Mouse (Mus musculus) hindbrain, postnatal 0 days (tissue): Measurements from ENCODE around the gene Gm973. TPM values are rescaled to one million over a fixed set of nuclear protein-coding genes. Genes with fewer than 3 reads are reported as not detected.

Source experiments
- ATAC-seq: fragments of 200-750 bp; cut with Nextera tagmentation; 2 replicates; pipeline ENCODE4 v1.8.0; 2017; ENCODE audit warnings: mild to moderate bottlenecking, moderate TSS enrichment, moderate library complexity
- DNase-seq: peaks from one replicate; pipeline ENCODE4 v3.0.0-alpha.2; 2015; ENCODE audit warnings: low spot score
- H3K27ac ChIP-seq: fragments of 300-500 bp; sonication (generic); 2 replicates; pipeline ENCODE4 v1.5.1; 2014; ENCODE audit warnings: mild to moderate bottlenecking
- H3K27me3 ChIP-seq: fragments of 300-500 bp; sonication (generic); 2 replicates; pipeline ENCODE4 v1.6.1; 2014; ENCODE audit warnings: low read length, mixed read lengths; ENCODE audit not compliant: insufficient read depth
- H3K36me3 ChIP-seq: fragments of 300-500 bp; sonication (generic); 2 replicates; pipeline ENCODE4 v1.6.1; 2014; ENCODE audit warnings: low read length, mixed read lengths; ENCODE audit not compliant: insufficient read depth
- H3K4me1 ChIP-seq: fragments of 300-500 bp; sonication (generic); 2 replicates; pipeline ENCODE4 v1.6.1; 2014; ENCODE audit warnings: antibody characterized with exemption, low read length, mixed read lengths; ENCODE audit not compliant: insufficient read depth
- H3K4me2 ChIP-seq: fragments of 300-500 bp; sonication (generic); 2 replicates; pipeline ENCODE4 v1.6.1; 2014; ENCODE audit warnings: low read depth, mild to moderate bottlenecking, low read length, moderate library complexity, mixed read lengths
- H3K4me3 ChIP-seq: fragments of 300-500 bp; sonication (generic); 2 replicates; pipeline ENCODE4 v1.5.1; 2014; ENCODE audit warnings: low read length
- H3K9ac ChIP-seq: fragments of 300-500 bp; sonication (generic); replicated peaks from 2 replicates; pipeline ENCODE4 v1.6.1; 2014; ENCODE audit warnings: mild to moderate bottlenecking, low read length, moderate library complexity, mixed read lengths
- H3K9me3 ChIP-seq: fragments of 300-500 bp; sonication (generic); 2 replicates; pipeline ENCODE4 v1.6.1; 2016; ENCODE audit warnings: low read length, mixed read lengths
- CTCF ChIP-seq: IDR thresholded peaks from 2 replicates; pipeline ENCODE4 v1.5.1; 2016; ENCODE audit warnings: antibody characterized with exemption, control low read depth, low read depth
- whole genome bisulfite sequencing: fragments of 180-500 bp; shearing (Covaris S2); extraction: QIAGEN DNeasy Blood & Tissue Kit; methylation state at CpG from one replicate; pipeline ENCODE4 v1.1.7; 2014; 5-methylcytosine and 5-hydroxymethylcytosine counted together
- polyA plus RNA-seq: library from polyadenylated mRNA; unstranded; fragments of >200 nt; fragmentation: Nextera tagmentation; extraction: Ambion mirVana; gene quantifications from 2 replicates; pipeline ENCODE4 v1.2.1, GENCODE M21; 2015
- total RNA-seq: library from RNA; depleted of rRNA; stranded (reverse); fragments of >200 nt; gene quantifications from 2 replicates; pipeline ENCODE4 v1.2.3, GENCODE M21; 2014

Gm973 gene
- total and polyA plus RNA-seq, 2 experiments from 2014 or later: 11.9 to 12.5 TPM

GRCm38 (mm10) chr1:59603893-59604292 lies 87.8 kb downstream of the Gm973 start:
- Histone ChIP-seq H3K9ac (no peak overlapping the region), H3K9me3 (no peaks in the 10 kb centered on the region), H3K4me1 (0 out of 2 replicates have a peak, but pooled peaks cover 2% of the 10 kb centered on the region), H3K36me3 (no peaks in the 10 kb centered on the region), H3K4me2 (0 out of 2 replicates have a peak overlapping the region, but pooled peaks have one; percentile 7), H3K4me3 (no peak overlapping the region), H3K27ac (no peak overlapping the region), H3K27me3 (no peaks in the 10 kb centered on the region)
- DNase-seq: peak; percentile 54
- WGBS: 30% methylated on average over 11 of the region's 11 CpGs
- TF ChIP-seq CTCF: peak; percentile 61
- peak; percentile 74 for ATAC-seq

- 0 out of 2 replicates have a peak, but pooled peaks cover 2% of the 10 kb centered on the region for H3K4me1 ChIP-seq
- no peak overlapping the region for H3K27ac ChIP-seq
- ATAC-seq (no peak), DNase-seq (peak; percentile 18)
- 0 out of 2 replicates have a peak, but pooled peaks cover 2% of the 10 kb centered on the region for H3K9me3 ChIP-seq
- TF ChIP-seq CTCF: no peak
- 86% methylated on average over 13 of the region's 13 CpGs for WGBS
- H3K36me3 ChIP-seq: no peaks in the 10 kb centered on the region
- H3K27me3 ChIP-seq: no peaks in the 10 kb centered on the region
- no peak overlapping the region for H3K4me3 ChIP-seq
- H3K9ac ChIP-seq: no peak overlapping the region
- H3K4me2 ChIP-seq: no peak overlapping the region
Measured at GRCm38 (mm10) chr1:59606479-59606878, 90.4 kb downstream of the Gm973 start.

- Histone ChIP-seq H3K4me2 (no peak overlapping the region), H3K27ac (no peak overlapping the region), H3K4me3 (no peak overlapping the region), H3K9me3 (0 out of 2 replicates have a peak, but pooled peaks cover 2% of the 10 kb centered on the region), H3K4me1 (0 out of 2 replicates have a peak, but pooled peaks cover 2% of the 10 kb centered on the region), H3K27me3 (no peaks in the 10 kb centered on the region), H3K9ac (no peak overlapping the region), H3K36me3 (no peaks in the 10 kb centered on the region)
- peak; percentile 24 for DNase-seq
- 42% methylated on average over 7 of the region's 7 CpGs for WGBS
- ATAC-seq: peak; percentile 39; the same call in 1 of the 2 replicates
- no peak for TF ChIP-seq CTCF
Measured at GRCm38 (mm10) chr1:59607071-59607470, 91.0 kb downstream of the Gm973 start.

GRCm38 (mm10) chr1:59608125-59608762 lies 92.2 kb downstream of the Gm973 start:
- no peaks in the 10 kb centered on the region for H3K36me3 ChIP-seq
- no peak overlapping the region for H3K4me2 ChIP-seq
- 0 out of 2 replicates have a peak, but pooled peaks cover 2% of the 10 kb centered on the region for H3K9me3 ChIP-seq
- ATAC-seq (no peak), DNase-seq (no peak)
- H3K9ac ChIP-seq: no peak overlapping the region
- WGBS: 88% methylated on average over 7 of the region's 7 CpGs
- 0 out of 2 replicates have a peak, but pooled peaks cover 2% of the 10 kb centered on the region for H3K4me1 ChIP-seq
- TF ChIP-seq CTCF: no peak
- no peak overlapping the region for H3K27ac ChIP-seq
- no peaks in the 10 kb centered on the region for H3K27me3 ChIP-seq
- H3K4me3 ChIP-seq: no peak overlapping the region

GRCm38 (mm10) chr1:59608920-59609319 lies 92.9 kb downstream of the Gm973 start:
- no peak for TF ChIP-seq CTCF
- Histone ChIP-seq H3K36me3 (no peaks in the 10 kb centered on the region), H3K9me3 (0 out of 2 replicates have a peak, but pooled peaks cover 2% of the 10 kb centered on the region), H3K27me3 (no peaks in the 10 kb centered on the region), H3K4me2 (no peak overlapping the region), H3K4me1 (no peaks in the 10 kb centered on the region), H3K27ac (no peak overlapping the region), H3K4me3 (no peak overlapping the region), H3K9ac (no peak overlapping the region)
- WGBS: 64% methylated on average over 5 of the region's 5 CpGs
- ATAC-seq (no peak), DNase-seq (no peak)

- H3K9ac ChIP-seq: no peak overlapping the region
- no peaks in the 10 kb centered on the region for H3K27me3 ChIP-seq
- TF ChIP-seq CTCF: peak; percentile 52
- no peaks in the 10 kb centered on the region for H3K4me1 ChIP-seq
- 82% methylated on average over 4 of the region's 4 CpGs for WGBS
- 0 out of 2 replicates have a peak, but pooled peaks cover 2% of the 10 kb centered on the region for H3K9me3 ChIP-seq
- H3K4me2 ChIP-seq: no peak overlapping the region
- no peak overlapping the region for H3K27ac ChIP-seq
- DNase-seq (no peak), ATAC-seq (no peak)
- no peaks in the 10 kb centered on the region for H3K36me3 ChIP-seq
- H3K4me3 ChIP-seq: no peak overlapping the region
Measured at GRCm38 (mm10) chr1:59609458-59609857, 93.4 kb downstream of the Gm973 start.

DNA sequence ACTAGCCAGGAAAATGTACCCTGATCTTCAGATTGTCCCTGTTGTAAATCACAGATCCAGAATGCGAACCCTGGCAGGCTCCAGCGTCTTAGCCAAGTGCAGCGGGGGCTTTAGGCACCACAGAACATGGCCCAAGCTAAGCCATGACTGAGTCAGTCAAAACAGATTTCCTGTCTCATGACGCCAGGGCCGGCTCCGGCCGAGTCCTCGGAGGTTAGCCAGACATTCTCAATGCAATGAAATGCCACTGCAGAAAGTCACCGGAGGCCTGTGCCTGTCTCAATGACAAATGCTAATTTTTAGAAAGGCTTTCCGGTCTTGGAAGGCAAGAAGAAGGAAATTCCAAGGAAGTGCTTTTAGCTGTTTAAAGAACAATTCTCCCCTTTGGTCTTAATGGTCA lies 93.8 kb downstream of the Gm973 start:
- H3K4me2 ChIP-seq: no peak overlapping the region
- 74% methylated on average over 10 of the region's 10 CpGs for WGBS
- ATAC-seq (no peak), DNase-seq (no peak)
- no peak overlapping the region for H3K27ac ChIP-seq
- H3K27me3 ChIP-seq: no peaks in the 10 kb centered on the region
- H3K36me3 ChIP-seq: no peaks in the 10 kb centered on the region
- H3K4me1 ChIP-seq: no peaks in the 10 kb centered on the region
- TF ChIP-seq CTCF: no peak
- no peak overlapping the region for H3K4me3 ChIP-seq
- 0 out of 2 replicates have a peak, but pooled peaks cover 2% of the 10 kb centered on the region for H3K9me3 ChIP-seq
- no peak overlapping the region for H3K9ac ChIP-seq
